Mouse (Mus musculus): Measurements from ENCODE around the gene Rimklb.

DNA sequence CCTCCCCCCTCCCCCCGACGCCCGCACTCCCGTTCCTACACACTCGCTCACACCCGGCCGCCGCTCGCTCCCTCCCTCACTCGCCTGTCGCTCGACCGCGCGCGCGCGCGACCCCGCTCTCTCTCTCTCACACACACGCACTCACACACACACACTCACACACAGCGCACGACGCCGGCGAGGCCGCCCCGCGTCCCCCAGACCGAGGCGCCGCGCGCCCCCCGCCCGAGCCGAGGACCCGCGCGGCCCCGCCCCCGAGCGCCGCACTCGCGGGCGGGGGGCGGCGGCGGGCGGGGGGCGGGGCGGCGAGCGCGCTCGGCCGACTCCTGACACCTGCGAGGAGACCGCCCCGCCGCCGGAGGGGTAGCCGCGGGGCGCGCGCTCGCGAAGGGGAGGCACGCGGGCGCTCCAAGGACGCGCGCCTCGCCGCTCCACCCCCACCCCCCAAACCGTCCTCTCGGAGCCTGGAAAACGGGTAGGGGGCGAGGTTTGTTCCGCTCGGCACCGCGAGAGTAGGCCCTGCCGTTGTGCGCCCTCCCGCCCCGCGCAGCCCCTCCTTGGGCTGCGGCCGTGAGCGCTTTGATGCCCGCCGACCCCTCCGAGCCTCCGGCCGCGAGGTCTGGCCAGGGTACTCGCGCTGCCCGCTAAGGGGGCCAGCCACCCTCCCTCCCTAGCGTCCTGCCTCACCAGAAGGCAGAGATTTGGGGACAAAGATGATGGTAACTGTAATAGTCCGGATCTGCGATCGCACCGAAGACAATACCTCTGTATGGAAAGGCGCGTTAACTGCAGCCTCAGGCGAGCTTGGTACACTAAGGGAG lies 12.1 kb downstream of the Rimklb start:
- no peak for TF ChIP-seq CTCF (IDR thresholded peaks at IDR 0.05; ENCODE audit: low read depth, low read length)
- no peak for TF ChIP-seq POLR2A (IDR thresholded peaks at IDR 0.05; ENCODE audit: extremely low read depth, insufficient read depth, low read length)

Data from liver, adult 2 months (tissue).